Mouse (Mus musculus) CH12.LX (cell line): ENCODE data around the gene P2ry14. TPM values are rescaled to one million over a fixed set of nuclear protein-coding genes. Genes with fewer than 3 reads are reported as not detected.

Experiments used
- DNase-seq: peaks from one replicate; pipeline ENCODE4 v3.0.0-alpha.2; 2013; ENCODE audit errors: extremely low read depth
- H3K27ac ChIP-seq: 2 replicates; pipeline ENCODE4 v1.5.1; 2012; ENCODE audit warnings: low read depth, mild to moderate bottlenecking, control low read depth, moderate library complexity; ENCODE audit not compliant: insufficient read depth
- H3K27me3 ChIP-seq: replicated peaks from 2 replicates; pipeline ENCODE3; 2012; ENCODE audit warnings: inconsistent platforms
- H3K36me3 ChIP-seq, 2 experiments: replicated peaks in 1 of 2; 2 replicates each; pipeline versions ENCODE3 to v1.6.1; 2012; ENCODE audit warnings: inconsistent platforms in 1 of 2, low read length in 1 of 2, mild to moderate bottlenecking in 1 of 2, mixed read lengths in 1 of 2, moderate library complexity in 1 of 2; ENCODE audit not compliant: control insufficient read depth in 1 of 2, insufficient read depth in 1 of 2
- H3K4me1 ChIP-seq, 2 experiments: 2 replicates each; pipeline ENCODE4 v1.6.1; 2012; ENCODE audit warnings: inconsistent platforms in 1 of 2, moderate library complexity in 1 of 2; ENCODE audit not compliant: insufficient read depth in 2 of 2, control insufficient read depth in 1 of 2
- H3K4me2 ChIP-seq: 2 replicates; pipeline ENCODE4 v1.6.1; 2012; ENCODE audit warnings: low read depth, mild to moderate bottlenecking, control low read depth; ENCODE audit not compliant: poor library complexity, insufficient read depth, severe bottlenecking
- H3K4me3 ChIP-seq, 3 experiments: fragments of 150-350 bp in 1 of 3; sonication (generic) in 1 of 3; replicated peaks in 1 of 3; 2 replicates each; pipeline versions ENCODE3 to v1.5.1; 2011 to 2012; ENCODE audit warnings: low read depth in 2 of 3, low read length in 2 of 3, mild to moderate bottlenecking in 2 of 3, moderate library complexity in 2 of 3, control low read depth in 1 of 3, improper control_type of control experiment in 1 of 3, inconsistent platforms in 1 of 3, mixed read lengths in 1 of 3; ENCODE audit not compliant: poor library complexity in 1 of 3
- H3K79me2 ChIP-seq: replicated peaks from 2 replicates; pipeline ENCODE4 v1.6.1; 2012; ENCODE audit warnings: mild to moderate bottlenecking, moderate library complexity; ENCODE audit not compliant: control insufficient read depth, poor library complexity, insufficient read depth, severe bottlenecking; ENCODE audit errors: extremely low read depth
- H3K9ac ChIP-seq: 2 replicates; pipeline ENCODE4 v1.6.1; 2012; ENCODE audit warnings: low read depth, mild to moderate bottlenecking, control low read depth, moderate library complexity; ENCODE audit not compliant: insufficient read depth
- H3K9me3 ChIP-seq: replicated peaks from 2 replicates; pipeline ENCODE3; 2012; ENCODE audit warnings: low read length, inconsistent platforms, mixed read lengths
- BHLHE40 ChIP-seq: IDR thresholded peaks from 2 replicates; pipeline ENCODE4 v1.6.1; 2011; ENCODE audit warnings: mild to moderate bottlenecking, low read depth, low read length, improper control_type of control experiment
- CHD1 ChIP-seq: IDR thresholded peaks from 2 replicates; pipeline ENCODE4 v1.6.1; 2012; ENCODE audit warnings: low read depth, low read length, improper control_type of control experiment, inconsistent platforms
- CHD2 ChIP-seq: IDR thresholded peaks from 2 replicates; pipeline ENCODE4 v1.6.1; 2011; ENCODE audit warnings: low read length, improper control_type of control experiment
- E2F4 ChIP-seq: IDR thresholded peaks from 2 replicates; pipeline ENCODE4 v1.6.1; 2011; ENCODE audit warnings: low read depth, low read length, improper control_type of control experiment; ENCODE audit not compliant: insufficient replicate concordance
- ELF1 ChIP-seq: IDR thresholded peaks from 2 replicates; pipeline ENCODE4 v1.6.1; 2014; ENCODE audit warnings: low read depth, mild to moderate bottlenecking, inconsistent platforms, low read length, improper control_type of control experiment
- EP300 ChIP-seq: IDR thresholded peaks from 2 replicates; pipeline ENCODE4 v1.6.1; 2011; ENCODE audit warnings: low read length, improper control_type of control experiment
- ETS1 ChIP-seq: conservative IDR thresholded peaks from 2 replicates; pipeline ENCODE4 v1.6.1; 2012; ENCODE audit warnings: low read depth, mild to moderate bottlenecking, inconsistent platforms, low read length, improper control_type of control experiment, moderate library complexity
- HCFC1 ChIP-seq: IDR thresholded peaks from 2 replicates; pipeline ENCODE4 v1.6.1; 2012; ENCODE audit warnings: low read depth, mild to moderate bottlenecking, inconsistent platforms, low read length, improper control_type of control experiment
- IRF4 ChIP-seq: IDR thresholded peaks from 2 replicates; pipeline ENCODE4 v1.6.1; 2014; ENCODE audit warnings: low read depth, mild to moderate bottlenecking, inconsistent platforms, low read length, improper control_type of control experiment
- KAT2A ChIP-seq: IDR thresholded peaks from 2 replicates; pipeline ENCODE4 v1.6.1; 2012; ENCODE audit warnings: low read length, improper control_type of control experiment, inconsistent platforms; ENCODE audit not compliant: insufficient replicate concordance
- MAFK ChIP-seq: IDR thresholded peaks from 2 replicates; pipeline ENCODE4 v1.6.1; 2011; ENCODE audit warnings: low read length, improper control_type of control experiment; ENCODE audit not compliant: insufficient replicate concordance
- MAX ChIP-seq: IDR thresholded peaks from 2 replicates; pipeline ENCODE4 v1.6.1; 2011; ENCODE audit warnings: low read length, improper control_type of control experiment
- MAZ ChIP-seq: IDR thresholded peaks from 2 replicates; pipeline ENCODE4 v1.6.1; 2012; ENCODE audit warnings: low read depth, mild to moderate bottlenecking, inconsistent platforms, low read length, improper control_type of control experiment, moderate library complexity
- MEF2A ChIP-seq: IDR thresholded peaks from 2 replicates; pipeline ENCODE4 v1.6.1; 2014; ENCODE audit warnings: low read depth, mild to moderate bottlenecking, inconsistent platforms, low read length, improper control_type of control experiment, borderline replicate concordance
- MXI1 ChIP-seq: IDR thresholded peaks from 2 replicates; pipeline ENCODE4 v1.6.1; 2011; ENCODE audit warnings: mild to moderate bottlenecking, low read depth, low read length, improper control_type of control experiment
- NRF1 ChIP-seq: IDR thresholded peaks from 2 replicates; pipeline ENCODE4 v1.6.1; 2014; ENCODE audit warnings: low read depth, mild to moderate bottlenecking, inconsistent platforms, low read length, improper control_type of control experiment, moderate library complexity
- PAX5 ChIP-seq: IDR thresholded peaks from 2 replicates; pipeline ENCODE4 v1.6.1; 2012; ENCODE audit warnings: low read length, inconsistent platforms, mixed read lengths
- POLR2AphosphoS2 ChIP-seq: IDR thresholded peaks from 2 replicates; pipeline ENCODE4 v1.6.1; 2011; ENCODE audit warnings: low read depth, low read length, improper control_type of control experiment
- RAD21 ChIP-seq: IDR thresholded peaks from 2 replicates; pipeline ENCODE4 v1.6.1; 2011; ENCODE audit warnings: low read depth, mild to moderate bottlenecking, low read length, improper control_type of control experiment, moderate library complexity
- RCOR1 ChIP-seq: conservative IDR thresholded peaks from 2 replicates; pipeline ENCODE4 v1.6.1; 2012; ENCODE audit warnings: low read depth, mild to moderate bottlenecking, inconsistent platforms, low read length, improper control_type of control experiment
- SIN3A ChIP-seq: IDR thresholded peaks from 2 replicates; pipeline ENCODE4 v1.6.1; 2012; ENCODE audit warnings: low read length, improper control_type of control experiment, inconsistent platforms
- SMC3 ChIP-seq: IDR thresholded peaks from 2 replicates; pipeline ENCODE4 v1.6.1; 2011; ENCODE audit warnings: low read depth, low read length, improper control_type of control experiment
- TBP ChIP-seq: conservative IDR thresholded peaks from 2 replicates; pipeline ENCODE4 v1.6.1; 2011; ENCODE audit warnings: low read depth, low read length, improper control_type of control experiment
- UBTF ChIP-seq: IDR thresholded peaks from 2 replicates; pipeline ENCODE4 v1.6.1; 2012; ENCODE audit warnings: low read depth, mild to moderate bottlenecking, inconsistent platforms, low read length, improper control_type of control experiment, moderate library complexity
- USF1 ChIP-seq: IDR thresholded peaks from 2 replicates; pipeline ENCODE4 v1.6.1; 2014; ENCODE audit warnings: low read depth, mild to moderate bottlenecking, inconsistent platforms, low read length, improper control_type of control experiment
- ZC3H11A ChIP-seq: IDR thresholded peaks from 2 replicates; pipeline ENCODE4 v1.6.1; 2012; ENCODE audit warnings: low read depth, mild to moderate bottlenecking, inconsistent platforms, low read length, improper control_type of control experiment
- ZKSCAN1 ChIP-seq: IDR thresholded peaks from 2 replicates; pipeline ENCODE4 v1.6.1; 2012; ENCODE audit warnings: low read depth, inconsistent platforms, low read length, improper control_type of control experiment, borderline replicate concordance
- ZMIZ1 ChIP-seq: IDR thresholded peaks from 2 replicates; pipeline ENCODE4 v1.6.1; 2012; ENCODE audit warnings: low read depth, mild to moderate bottlenecking, inconsistent platforms, low read length, improper control_type of control experiment
- dilution Hi-C: fragments of 300-500 bp; cut with MboI; formaldehyde crosslinking; loops from 2 replicates; pipeline ENCODE4 v1.14.3; 2020; ENCODE audit warnings: low sequenced_read_pairs; ENCODE audit not compliant: extremely low pct_unique_long_range_greater_than_20kb, extremely low pct_ligation_motif_present
- in situ Hi-C: fragments of 300-500 bp; cut with MboI; formaldehyde crosslinking; loops from 3 replicates; pipeline ENCODE4 v1.14.3; 2019; ENCODE audit warnings: low sequenced_read_pairs, low pct_ligation_motif_present, low pct_unique_long_range_greater_than_20kb, mixed read lengths
- polyA plus RNA-seq: library from polyadenylated mRNA; unstranded; fragments of >175 nt; gene quantifications from 2 replicates; pipeline ENCODE4 v1.2.1, GENCODE M21; 2012; ENCODE audit warnings: low read depth; ENCODE audit not compliant: insufficient read length
- total RNA-seq, 2 experiments: library from RNA; depleted of rRNA; stranded (reverse); fragments of 300-350 nt in 1 of 2; fragments of >200 nt in 1 of 2; gene quantifications; 2 replicates each; pipeline ENCODE4 v1.2.3; 2012 to 2014

The P2ry14 gene
- total and polyA plus RNA-seq, 3 experiments = 0.20 to 0.34 (median 0.24) TPM

- Histone ChIP-seq H3K4me2 (no peak overlapping the region), H3K36me3 (peaks cover 0 to 4% of the 10 kb centered on the region in 2 experiments)
- no peak for DNase-seq
These were observed 20.2 kb downstream of the P2ry14 start for GRCm38 (mm10) chr3:59133189-59133588.

DNA sequence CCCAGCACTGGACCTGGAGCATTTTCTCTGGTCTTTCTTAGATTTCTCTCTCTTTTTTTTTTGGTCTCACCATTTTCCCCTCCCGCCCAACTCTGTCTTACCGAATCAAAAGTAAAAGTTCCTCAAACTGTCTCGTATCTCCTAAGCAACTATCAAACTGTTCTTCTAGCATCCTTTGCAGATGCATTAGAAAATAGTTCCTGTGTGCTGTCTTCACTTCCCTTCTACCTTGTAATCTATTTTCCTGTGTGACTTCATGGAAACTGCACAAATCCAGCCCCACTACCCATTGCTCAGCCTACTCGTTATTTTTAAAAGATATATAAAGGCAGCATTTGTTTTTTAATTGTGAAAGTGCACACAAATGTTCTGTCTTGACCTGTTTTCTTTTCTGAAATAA is 21.5 kb downstream of the P2ry14 start:
- Histone ChIP-seq H3K79me2 (no peaks in the 10 kb centered on the region), H3K9ac (no peak overlapping the region), H3K4me3 (no peak overlapping the region), H3K27me3 (no peaks in the 10 kb centered on the region), H3K36me3 (peaks cover 0 to 4% of the 10 kb centered on the region in 2 experiments), H3K4me2 (no peak overlapping the region), H3K9me3 (no peaks in the 10 kb centered on the region), H3K27ac (no peak overlapping the region), H3K4me1 (peaks cover 8 to 24% of the 10 kb centered on the region in 2 experiments)
- TF ChIP-seq SMC3 (no peak), CHD1 (no peak), ZC3H11A (no peak), ZKSCAN1 (no peak), CHD2 (no peak), NRF1 (no peak), ZMIZ1 (no peak), MAX (no peak), MEF2A (no peak), BHLHE40 (no peak), E2F4 (no peak), MAZ (no peak), PAX5 (no peak), SIN3A (no peak), EP300 (no peak), MAFK (no peak), KAT2A (no peak), ELF1 (no peak)
- no peak for DNase-seq
- in situ Hi-C loops (no loop called here), dilution Hi-C loops (no loop called here)

More at GRCm38 (mm10) chr3:59133189-59133588, 20.2 kb downstream of the P2ry14 start:
- H3K9me3 ChIP-seq = no peaks in the 10 kb centered on the region
- no peak overlapping the region for H3K27ac ChIP-seq
- TF ChIP-seq IRF4 = no peak
- no peak for TF ChIP-seq HCFC1
- TF ChIP-seq E2F4 = no peak
- TF ChIP-seq RAD21 = no peak
- TF ChIP-seq MAZ = no peak
- TF ChIP-seq USF1 = no peak
- TF ChIP-seq PAX5 = no peak
- TF ChIP-seq POLR2AphosphoS2 = no peak
- no peak for TF ChIP-seq ZKSCAN1
- TF ChIP-seq MEF2A = no peak
- no peak for TF ChIP-seq UBTF
- TF ChIP-seq MXI1 = no peak
- TF ChIP-seq MAX = no peak
- no peak for TF ChIP-seq KAT2A
- no peak for TF ChIP-seq RCOR1
- TF ChIP-seq ETS1 = no peak
- TF ChIP-seq TBP = no peak
- no peak for TF ChIP-seq ZC3H11A
- H3K27me3 ChIP-seq = no peaks in the 10 kb centered on the region
- H3K4me1 ChIP-seq = peaks cover 8 to 24% of the 10 kb centered on the region in 2 experiments
- in situ Hi-C loops (no loop called here), dilution Hi-C loops (no loop called here)
- H3K9ac ChIP-seq = no peak overlapping the region
- no peak overlapping the region for H3K4me3 ChIP-seq
- H3K79me2 ChIP-seq = no peaks in the 10 kb centered on the region
